Mouse (Mus musculus): ENCODE data around the gene Tssk4.

Gene Tssk4

GRCm38 (mm10) chr14:55643060-55643907, 6.7 kb upstream of the Tssk4 start, which contains the start of gene Tm9sf1:
Gene Tm9sf1, minus strand, starts transcription at chr14:55643806.
- in situ Hi-C loops (cut with MseI, MboI): no loop called here

GRCm38 (mm10) chr14:55644261-55644888, 5.6 kb upstream of the Tssk4 start:
- in situ Hi-C loops (cut with MseI, MboI): no loop called here

GRCm38 (mm10) chr14:55651528-55651927, 1.5 kb downstream of the Tssk4 start:
- in situ Hi-C loops (cut with MseI, MboI): no loop called here

- in situ Hi-C loops (cut with MseI, MboI): no loop called here
Measured at GRCm38 (mm10) chr14:55656935-55657334, 7.0 kb downstream of the Tssk4 start.

GRCm38 (mm10) chr14:55658011-55658410, 8.0 kb downstream of the Tssk4 start:
- in situ Hi-C loops (cut with MseI, MboI): no loop called here

GRCm38 (mm10) chr14:55659960-55660573, 10.1 kb downstream of the Tssk4 start, which contains the start of gene Mdp1:
Gene Mdp1, minus strand, starts transcription at chr14:55660508.
- in situ Hi-C loops (cut with MseI, MboI): no loop called here

GRCm38 (mm10) chr14:55660636-55661035, 10.7 kb downstream of the Tssk4 start:
- in situ Hi-C loops (cut with MseI, MboI): no loop called here

GRCm38 (mm10) chr14:55671486-55671832, 21.5 kb downstream of the Tssk4 start:
- in situ Hi-C loops (cut with MseI, MboI): no loop called here

GRCm38 (mm10) chr14:55671833-55672740, 22.1 kb downstream of the Tssk4 start, which contains the start of the genes Gmpr2 and Nedd8:
Gene Gmpr2, plus strand, starts transcription at chr14:55671941.
Gene Nedd8, minus strand, starts transcription at chr14:55672124.
- in situ Hi-C loops (cut with MseI, MboI): no loop called here

- in situ Hi-C loops (cut with MseI, MboI): no loop called here
Measured at GRCm38 (mm10) chr14:55672741-55673060, 22.7 kb downstream of the Tssk4 start.

GRCm38 (mm10) chr14:55677615-55678014, 27.6 kb downstream of the Tssk4 start:
- in situ Hi-C loops (cut with MseI, MboI): no loop called here

GRCm38 (mm10) chr14:55681160-55682117, 31.5 kb downstream of the Tssk4 start, which contains the start of gene Tinf2:
Gene Tinf2, minus strand, starts transcription at chr14:55681820.
- in situ Hi-C loops (cut with MseI, MboI): loop anchor here (5.0 kb wide), 1 partner anchor 61 kb away; no protein-coding TSS in a partner anchor

- in situ Hi-C loops (cut with MseI, MboI): loop anchor here (5.0 kb wide), 1 partner anchor 60 kb away; no protein-coding TSS in a partner anchor
Measured at GRCm38 (mm10) chr14:55682118-55682493, 32.1 kb downstream of the Tssk4 start.

- in situ Hi-C loops (cut with MseI, MboI): no loop called here
Measured at GRCm38 (mm10) chr14:55689433-55689832, 39.4 kb downstream of the Tssk4 start.

- in situ Hi-C loops (cut with MseI, MboI): no loop called here
Measured at GRCm38 (mm10) chr14:55697226-55697625, 47.2 kb downstream of the Tssk4 start.

GRCm38 (mm10) chr14:55701131-55701530, 51.1 kb downstream of the Tssk4 start:
- in situ Hi-C loops (cut with MseI, MboI): no loop called here

All from mouse trophoblast stem cell (cell line).